Mouse (Mus musculus) neural tube, embryonic 12.5 days (tissue): Measurements from ENCODE around the gene Fmn2. TPM values are rescaled to one million over a fixed set of nuclear protein-coding genes. Genes with fewer than 3 reads are reported as not detected.

Experiments used
- ATAC-seq: fragments of 200-750 bp; cut with Nextera tagmentation; 2 replicates; pipeline ENCODE4 v1.8.0; 2017; ENCODE audit warnings: low read depth, mild to moderate bottlenecking, moderate TSS enrichment, moderate library complexity; ENCODE audit not compliant: low FRiP score
- H3K27ac ChIP-seq: fragments of 300-500 bp; sonication (generic); 2 replicates; pipeline ENCODE4 v1.5.1; 2016
- H3K27me3 ChIP-seq: fragments of 300-500 bp; sonication (generic); replicated peaks from 2 replicates; pipeline ENCODE4 v1.6.1; 2016; ENCODE audit warnings: mild to moderate bottlenecking
- H3K36me3 ChIP-seq: fragments of 300-500 bp; sonication (generic); 2 replicates; pipeline ENCODE4 v1.6.1; 2016; ENCODE audit warnings: mild to moderate bottlenecking
- H3K4me1 ChIP-seq: fragments of 300-500 bp; sonication (generic); 2 replicates; pipeline ENCODE4 v1.6.1; 2016
- H3K4me2 ChIP-seq: fragments of 300-500 bp; sonication (generic); replicated peaks from 2 replicates; pipeline ENCODE4 v1.6.1; 2016; ENCODE audit warnings: mild to moderate bottlenecking
- H3K4me3 ChIP-seq: fragments of 300-500 bp; sonication (generic); 2 replicates; pipeline ENCODE4 v1.5.1; 2016
- H3K9ac ChIP-seq: fragments of 300-500 bp; sonication (generic); 2 replicates; pipeline ENCODE4 v1.6.1; 2016; ENCODE audit warnings: mild to moderate bottlenecking
- H3K9me3 ChIP-seq: fragments of 300-500 bp; sonication (generic); 2 replicates; pipeline ENCODE4 v1.6.1; 2016; ENCODE audit warnings: mild to moderate bottlenecking
- WGBS: fragments of 180-500 bp; shearing (Covaris S2); methylation state at CpG from one replicate; pipeline ENCODE4 v1.1.7; 2016; 5-methylcytosine and 5-hydroxymethylcytosine counted together
- polyA plus RNA-seq: library from polyadenylated mRNA; unstranded; fragments of >200 nt; fragmentation: Nextera tagmentation; extraction: Ambion mirVana; gene quantifications from 2 replicates; pipeline ENCODE4 v1.2.1, GENCODE M21; 2016

Gene Fmn2
- polyA plus RNA-seq, 1 experiment from 2014 or later: 7.5 TPM

DNA sequence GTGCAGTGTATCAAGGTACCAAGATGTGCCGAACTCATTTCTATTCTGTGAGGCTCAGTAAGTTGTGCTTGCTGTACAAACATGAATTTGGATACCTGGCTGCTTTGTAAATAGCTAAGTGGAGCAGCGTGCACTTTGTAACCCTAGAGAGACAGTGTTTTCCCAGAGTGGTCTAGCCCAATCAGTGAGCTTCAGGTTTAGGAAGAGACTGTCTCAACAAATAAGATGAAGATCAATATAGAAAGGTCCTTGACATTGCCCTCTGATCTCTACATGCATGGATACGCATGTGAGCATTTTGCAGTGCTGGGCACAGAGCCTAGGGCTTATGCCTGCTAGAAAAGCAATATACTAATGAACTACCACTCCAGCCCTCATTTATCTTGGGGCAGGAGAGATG is 67.0 kb downstream of the Fmn2 start:
- 91% methylated on average over 3 of the region's 3 CpGs for WGBS
- ATAC-seq: no peak

DNA sequence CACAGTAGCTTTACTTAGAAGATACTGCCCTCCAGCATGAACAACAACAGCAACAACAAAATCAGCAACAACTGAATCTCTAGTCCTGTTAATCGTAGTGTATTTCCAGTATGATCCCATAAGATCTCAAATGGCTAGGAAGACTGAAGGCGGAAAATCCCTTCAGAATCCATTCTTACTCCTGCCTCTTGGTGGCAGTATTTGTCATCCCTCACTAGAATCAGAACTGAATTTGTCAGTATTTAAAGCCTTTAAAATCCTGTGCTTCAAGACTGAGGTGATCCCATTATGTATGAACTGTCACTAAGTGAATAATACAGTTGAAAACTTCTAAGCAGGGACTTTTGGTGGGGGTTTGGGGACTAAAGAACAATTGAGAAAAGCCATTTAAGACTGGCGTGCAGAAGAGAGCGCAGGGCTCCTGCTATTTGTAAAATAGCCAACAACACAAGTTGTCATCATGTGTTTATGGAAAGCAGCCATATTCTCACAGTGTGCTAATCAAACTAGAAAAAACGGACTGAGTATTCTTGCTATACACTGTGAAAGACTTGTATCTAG is 90.9 kb downstream of the Fmn2 start:
- Histone ChIP-seq H3K9me3 (no peaks in the 10 kb centered on the region), H3K36me3 (no peaks in the 10 kb centered on the region), H3K9ac (no peak overlapping the region), H3K4me3 (no peak overlapping the region), H3K27ac (no peak overlapping the region), H3K27me3 (no peaks in the 10 kb centered on the region), H3K4me1 (no peaks in the 10 kb centered on the region), H3K4me2 (no peak overlapping the region)
- no peak for ATAC-seq
- 75% methylated on average over 5 of the region's 5 CpGs for WGBS

More for the DNA sequence above, 67.0 kb downstream of the Fmn2 start:
- Histone ChIP-seq H3K27me3 (no peaks in the 10 kb centered on the region), H3K4me3 (no peak overlapping the region), H3K27ac (no peak overlapping the region), H3K9me3 (no peaks in the 10 kb centered on the region), H3K36me3 (no peaks in the 10 kb centered on the region), H3K4me1 (no peaks in the 10 kb centered on the region), H3K9ac (no peak overlapping the region), H3K4me2 (no peak overlapping the region)

DNA sequence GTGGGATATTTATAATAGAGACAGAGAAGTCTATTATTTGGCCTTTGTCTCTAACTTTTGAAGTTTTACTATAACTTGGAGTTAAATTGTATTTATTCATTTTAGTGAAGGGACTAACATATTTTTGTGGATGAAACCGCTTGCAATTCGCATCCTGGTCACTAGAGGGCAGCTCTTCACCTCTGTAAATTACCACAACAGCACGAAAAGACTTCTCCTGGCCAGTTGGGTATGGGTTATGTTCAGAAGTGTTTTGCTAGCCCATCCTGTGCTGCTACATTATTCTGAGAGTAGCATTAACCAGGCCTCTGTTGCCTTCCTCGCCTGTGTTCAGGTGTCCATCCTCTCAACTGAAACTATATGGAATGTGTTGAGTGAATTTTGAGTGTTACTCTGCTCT is 93.4 kb downstream of the Fmn2 start:
- 0 out of 2 replicates have a peak, but pooled peaks have one; percentile 56 for ATAC-seq
- no peaks in the 10 kb centered on the region for H3K9me3 ChIP-seq
- WGBS: 9% methylated on average over 4 of the region's 4 CpGs

DNA sequence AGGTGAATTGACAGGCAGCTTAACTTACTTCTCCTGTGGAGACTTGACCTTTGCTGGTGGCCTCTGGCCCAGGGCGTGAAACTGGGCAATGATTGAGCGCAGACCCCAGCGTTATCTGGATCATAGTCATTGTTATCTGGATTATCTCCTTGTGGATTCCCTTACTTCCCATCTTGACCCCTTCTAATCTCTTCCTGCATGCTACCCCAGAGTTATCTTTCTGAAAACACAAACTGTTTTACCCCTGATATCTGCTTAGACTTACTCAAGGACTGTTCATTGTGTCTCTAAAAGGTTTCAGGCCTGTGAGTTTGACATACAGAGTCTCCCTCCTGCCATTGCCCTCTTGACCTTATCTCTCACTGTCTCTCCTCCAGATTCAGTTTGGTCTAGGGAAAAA is 95.9 kb downstream of the Fmn2 start:
- H3K27ac ChIP-seq: no peak overlapping the region
- ATAC-seq: no peak
- WGBS: 94% methylated on average over 3 of the region's 3 CpGs
- H3K4me3 ChIP-seq: no peak overlapping the region
- no peaks in the 10 kb centered on the region for H3K27me3 ChIP-seq
- H3K4me2 ChIP-seq: no peak overlapping the region
- no peak overlapping the region for H3K9ac ChIP-seq
- H3K9me3 ChIP-seq: no peaks in the 10 kb centered on the region
- H3K4me1 ChIP-seq: peaks cover 3% of the 10 kb centered on the region; the same call in 1 of the 2 replicates
- H3K36me3 ChIP-seq: no peaks in the 10 kb centered on the region; the same call in 1 of the 2 replicates

More for the DNA sequence above, 93.4 kb downstream of the Fmn2 start:
- no peaks in the 10 kb centered on the region for H3K27me3 ChIP-seq
- no peak overlapping the region for H3K4me2 ChIP-seq
- H3K36me3 ChIP-seq: no peaks in the 10 kb centered on the region; the same call in 1 of the 2 replicates
- no peak overlapping the region for H3K4me3 ChIP-seq
- no peaks in the 10 kb centered on the region for H3K4me1 ChIP-seq
- H3K27ac ChIP-seq: no peak overlapping the region
- H3K9ac ChIP-seq: no peak overlapping the region

DNA sequence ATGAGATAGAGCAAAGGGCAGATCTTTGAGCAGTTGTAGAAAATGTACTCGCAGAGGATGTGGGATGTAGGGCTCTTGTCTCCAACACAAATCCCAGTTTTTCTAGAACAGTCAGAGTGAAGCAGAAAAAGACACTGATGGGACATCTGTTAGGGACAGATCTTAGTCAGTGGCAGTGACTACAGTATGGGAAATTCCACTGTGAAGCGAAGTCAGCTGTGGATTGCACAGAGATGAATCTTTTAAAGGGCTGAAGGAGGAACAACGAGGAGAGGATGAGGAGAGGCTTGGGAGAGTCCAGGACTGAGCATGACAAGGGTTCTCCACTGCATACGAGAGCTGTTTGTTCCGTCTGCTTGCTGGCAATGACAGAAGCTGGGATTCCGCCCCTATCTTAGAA is 96.6 kb downstream of the Fmn2 start:
- Histone ChIP-seq H3K4me2 (no peak overlapping the region), H3K27ac (no peak overlapping the region), H3K36me3 (no peaks in the 10 kb centered on the region; the same call in 1 of the 2 replicates), H3K27me3 (no peaks in the 10 kb centered on the region), H3K4me1 (peaks cover 3% of the 10 kb centered on the region; the same call in 1 of the 2 replicates), H3K4me3 (no peak overlapping the region), H3K9me3 (no peaks in the 10 kb centered on the region), H3K9ac (no peak overlapping the region)
- WGBS: 93% methylated on average over 6 of the region's 6 CpGs
- ATAC-seq: no peak

DNA sequence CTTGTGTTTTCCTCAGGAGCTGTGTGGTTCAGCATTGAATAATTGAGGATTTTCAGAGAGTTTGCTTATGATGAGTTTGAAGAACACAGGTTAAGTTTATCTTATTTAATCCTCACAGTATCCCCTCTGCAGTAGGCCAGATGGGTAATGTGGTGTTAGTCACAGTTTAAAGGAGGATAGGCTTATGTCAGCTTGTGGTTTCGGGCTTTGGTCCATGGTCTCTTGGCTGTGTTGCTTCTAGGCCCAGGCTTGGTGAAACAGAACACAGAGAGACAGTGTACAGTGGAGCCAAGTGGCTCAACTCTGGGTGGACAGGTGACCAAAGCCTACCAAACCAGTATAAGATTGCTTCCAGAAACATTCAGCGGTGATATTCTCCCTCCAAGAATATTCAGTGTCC is 98.4 kb downstream of the Fmn2 start:
- ATAC-seq: no peak
- Histone ChIP-seq H3K36me3 (no peaks in the 10 kb centered on the region; the same call in 1 of the 2 replicates), H3K9me3 (no peaks in the 10 kb centered on the region), H3K4me1 (peaks cover 3% of the 10 kb centered on the region; the same call in 1 of the 2 replicates), H3K4me3 (no peak overlapping the region), H3K27ac (no peak overlapping the region), H3K4me2 (no peak overlapping the region), H3K27me3 (no peaks in the 10 kb centered on the region), H3K9ac (no peak overlapping the region)
- WGBS: 97% methylated on average over 2 of the region's 2 CpGs

DNA sequence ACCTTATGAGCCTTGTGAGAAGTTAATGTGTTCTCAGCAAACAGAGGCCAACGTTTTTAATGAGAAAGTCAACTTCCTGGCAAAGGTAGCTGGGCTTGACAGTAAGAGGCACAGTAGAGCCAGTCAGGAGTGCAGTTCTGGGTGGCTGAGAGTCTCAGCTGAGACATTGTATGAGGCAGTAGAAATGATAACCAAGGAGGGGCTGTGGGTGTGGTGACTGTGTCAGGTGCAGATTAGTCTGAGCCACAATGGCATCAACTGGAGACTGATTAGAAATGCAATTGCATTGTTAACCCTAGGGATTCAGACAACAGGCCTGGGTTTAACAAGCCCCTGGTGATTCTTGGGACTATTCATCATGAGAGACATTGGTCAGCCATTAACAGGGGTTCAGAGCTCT is 99.0 kb downstream of the Fmn2 start:
- no peak overlapping the region for H3K9ac ChIP-seq
- no peaks in the 10 kb centered on the region for H3K9me3 ChIP-seq
- 0 out of 2 replicates have a peak, but pooled peaks have one; percentile 56 for ATAC-seq
- no peak overlapping the region for H3K27ac ChIP-seq
- no peaks in the 10 kb centered on the region for H3K27me3 ChIP-seq
- no peak overlapping the region for H3K4me2 ChIP-seq
- 47% methylated on average over 1 of the region's 1 CpGs for WGBS
- peaks cover 3% of the 10 kb centered on the region; the same call in 1 of the 2 replicates for H3K4me1 ChIP-seq
- no peaks in the 10 kb centered on the region; the same call in 1 of the 2 replicates for H3K36me3 ChIP-seq
- H3K4me3 ChIP-seq: no peak overlapping the region

DNA sequence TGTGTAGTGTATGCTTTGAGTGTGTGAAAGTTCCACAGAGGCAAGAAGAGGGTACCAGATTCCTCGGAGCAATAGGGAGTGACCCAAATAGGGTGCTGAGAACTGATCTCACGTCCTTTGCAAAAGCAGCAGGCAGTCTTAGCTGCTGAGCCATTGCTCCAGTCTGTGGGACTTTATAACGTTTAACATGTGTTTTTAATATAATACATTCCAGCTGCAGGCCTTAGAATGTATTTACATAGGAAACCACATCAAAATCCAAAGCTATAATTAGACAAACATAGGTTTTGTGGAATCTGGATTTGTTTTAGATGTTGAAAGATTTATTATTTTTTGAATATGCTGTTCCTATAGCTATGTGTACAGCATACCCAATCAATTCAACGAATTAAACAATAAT is 115.7 kb downstream of the Fmn2 start:
- H3K4me3 ChIP-seq: no peak overlapping the region
- H3K9ac ChIP-seq: no peak overlapping the region
- H3K27me3 ChIP-seq: no peaks in the 10 kb centered on the region
- no peak for ATAC-seq
- H3K4me1 ChIP-seq: no peaks in the 10 kb centered on the region
- peaks cover 7% of the 10 kb centered on the region; the same call in 1 of the 2 replicates for H3K36me3 ChIP-seq
- 76% methylated on average over 4 of the region's 4 CpGs for WGBS
- H3K27ac ChIP-seq: no peak overlapping the region
- no peaks in the 10 kb centered on the region for H3K9me3 ChIP-seq
- H3K4me2 ChIP-seq: no peak overlapping the region

DNA sequence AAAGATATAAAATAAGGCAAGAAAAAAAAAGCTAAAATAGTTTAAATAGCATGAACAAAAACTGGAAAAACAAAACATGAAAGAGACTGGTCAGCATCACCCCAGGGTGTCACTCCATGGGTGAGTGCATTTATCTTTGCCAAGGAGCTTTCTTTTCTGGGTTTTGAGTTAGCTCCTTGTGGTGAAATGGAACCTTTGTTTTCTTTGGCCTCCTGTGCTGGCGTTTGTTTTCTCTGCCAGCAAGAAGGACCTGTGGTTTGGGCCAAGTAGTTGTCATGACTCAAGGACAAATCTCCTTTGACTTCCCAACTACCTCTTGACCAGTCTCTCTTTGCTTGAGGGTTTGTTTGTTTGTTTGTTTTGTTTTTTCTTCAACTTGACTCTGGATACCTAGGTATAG is 119.9 kb downstream of the Fmn2 start:
- no peaks in the 10 kb centered on the region for H3K4me1 ChIP-seq
- no peaks in the 10 kb centered on the region for H3K9me3 ChIP-seq
- no peak overlapping the region for H3K4me3 ChIP-seq
- H3K27me3 ChIP-seq: no peaks in the 10 kb centered on the region
- no peak overlapping the region for H3K4me2 ChIP-seq
- no peak overlapping the region for H3K9ac ChIP-seq
- WGBS: 42% methylated on average over 1 of the region's 1 CpGs
- ATAC-seq: no peak
- H3K27ac ChIP-seq: no peak overlapping the region
- no peaks in the 10 kb centered on the region for H3K36me3 ChIP-seq

DNA sequence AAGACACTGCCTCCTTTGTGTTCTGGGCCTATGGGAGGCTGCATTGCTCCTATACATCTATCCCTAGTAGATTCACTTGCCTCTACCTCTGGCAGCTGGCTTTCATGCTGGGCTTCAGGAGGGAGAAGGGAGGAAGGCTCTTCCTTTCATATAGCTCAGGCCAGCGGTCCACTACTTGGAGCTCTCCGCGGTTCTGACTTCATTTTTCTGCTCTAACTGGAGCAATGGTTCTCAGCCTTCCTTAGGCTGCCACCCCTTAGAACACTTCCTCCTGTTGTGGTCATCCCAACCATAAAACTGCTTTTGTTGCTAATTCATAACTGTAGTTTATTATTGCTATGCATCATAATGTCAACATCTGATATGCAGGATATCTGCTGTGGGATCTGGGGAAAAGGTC is 121.4 kb downstream of the Fmn2 start:
- Histone ChIP-seq H3K27ac (no peak overlapping the region), H3K4me3 (no peak overlapping the region)

DNA sequence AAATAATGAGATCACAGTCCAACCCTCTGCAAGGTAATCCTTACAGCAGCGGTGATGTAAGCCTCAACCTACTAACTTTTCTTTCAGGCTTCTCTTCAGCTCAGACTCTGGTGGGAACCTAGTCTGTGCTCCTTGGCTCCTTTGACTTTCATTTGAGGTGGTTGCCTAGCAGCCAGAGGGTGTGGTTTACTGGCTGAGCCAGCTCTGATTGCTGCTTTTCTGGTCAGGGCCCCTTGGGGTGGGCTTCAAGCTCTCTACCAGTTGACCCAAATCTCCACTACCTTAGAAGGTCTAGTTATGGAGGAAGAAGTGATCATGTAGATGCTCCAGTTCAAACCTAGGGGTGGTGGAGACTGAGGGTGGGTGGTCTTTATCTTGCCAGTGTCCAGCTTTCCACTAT is 128.4 kb downstream of the Fmn2 start:
- ATAC-seq: no peak
- H3K4me2 ChIP-seq: no peak overlapping the region
- no peak overlapping the region for H3K9ac ChIP-seq
- H3K27me3 ChIP-seq: no peaks in the 10 kb centered on the region
- no peak overlapping the region for H3K27ac ChIP-seq
- no peaks in the 10 kb centered on the region for H3K36me3 ChIP-seq
- no peaks in the 10 kb centered on the region for H3K4me1 ChIP-seq
- 65% methylated on average over 1 of the region's 1 CpGs for WGBS
- H3K9me3 ChIP-seq: no peaks in the 10 kb centered on the region
- H3K4me3 ChIP-seq: no peak overlapping the region

More for the DNA sequence above, 121.4 kb downstream of the Fmn2 start:
- Histone ChIP-seq H3K9ac (no peak overlapping the region), H3K4me2 (no peak overlapping the region), H3K9me3 (no peaks in the 10 kb centered on the region), H3K27me3 (no peaks in the 10 kb centered on the region), H3K4me1 (no peaks in the 10 kb centered on the region), H3K36me3 (no peaks in the 10 kb centered on the region)
- no peak for ATAC-seq
- WGBS: 48% methylated on average over 3 of the region's 3 CpGs

DNA sequence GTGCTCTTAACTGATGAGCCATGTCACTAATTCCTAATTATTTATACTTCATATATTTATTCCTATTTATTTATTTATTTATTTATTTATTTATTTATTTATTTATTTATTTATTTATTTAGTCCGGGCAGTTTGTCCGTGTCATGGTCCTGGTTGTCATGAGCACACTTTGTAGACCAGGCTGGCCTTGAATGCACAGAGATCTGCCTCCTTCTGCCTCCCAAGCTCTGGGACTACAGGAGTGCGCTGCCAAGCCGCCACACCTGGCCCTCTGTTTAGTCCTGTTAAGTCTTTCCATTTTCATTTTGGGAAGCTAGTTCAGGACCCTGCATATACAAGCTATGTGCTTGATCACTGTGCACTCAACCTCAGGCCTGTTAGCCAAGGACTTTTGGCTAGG is 134.7 kb downstream of the Fmn2 start:
- no peak overlapping the region for H3K4me2 ChIP-seq
- no peaks in the 10 kb centered on the region for H3K36me3 ChIP-seq
- H3K9ac ChIP-seq: no peak overlapping the region
- no peaks in the 10 kb centered on the region for H3K27me3 ChIP-seq
- H3K4me3 ChIP-seq: no peak overlapping the region
- WGBS: 95% methylated on average over 4 of the region's 4 CpGs
- no peak for ATAC-seq
- no peaks in the 10 kb centered on the region for H3K9me3 ChIP-seq
- H3K4me1 ChIP-seq: no peaks in the 10 kb centered on the region
- no peak overlapping the region for H3K27ac ChIP-seq

DNA sequence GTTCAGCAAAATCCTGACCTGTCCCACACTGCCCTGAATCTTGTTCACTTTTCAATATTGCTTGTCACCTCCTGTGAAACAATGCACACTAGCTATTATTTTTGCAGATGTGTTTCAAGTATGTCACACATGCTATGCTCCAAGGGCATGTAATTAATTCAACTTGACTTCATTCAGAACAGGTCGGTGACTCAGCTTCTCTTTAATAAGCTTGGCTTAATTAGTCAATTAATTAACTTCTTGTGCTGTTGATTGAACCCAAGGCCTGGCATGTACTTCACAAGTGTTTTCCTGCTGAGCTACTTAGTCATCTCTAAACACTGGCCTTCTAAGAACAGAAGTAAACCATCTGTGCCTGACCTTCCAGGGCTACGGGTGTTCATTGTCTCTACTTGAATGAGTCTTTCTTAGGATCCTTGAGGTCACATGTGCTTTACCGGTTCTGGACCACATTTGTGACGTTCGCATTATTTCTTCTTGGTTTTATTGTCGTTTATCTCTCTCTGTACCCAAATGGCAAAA is 136.0 kb downstream of the Fmn2 start:
- Histone ChIP-seq H3K9ac (no peak overlapping the region), H3K36me3 (no peaks in the 10 kb centered on the region), H3K4me3 (no peak overlapping the region), H3K4me1 (no peaks in the 10 kb centered on the region), H3K4me2 (no peak overlapping the region), H3K27me3 (no peaks in the 10 kb centered on the region), H3K27ac (no peak overlapping the region), H3K9me3 (no peaks in the 10 kb centered on the region)
- 61% methylated on average over 6 of the region's 6 CpGs for WGBS
- no peak for ATAC-seq
